Mouse (Mus musculus): ENCODE data around the gene Tex2. TPM values are rescaled to one million over a fixed set of nuclear protein-coding genes. Genes with fewer than 3 reads are reported as not detected.

Gene Tex2
- polyA plus RNA-seq, 1 experiment from 2014 or later = 7.4 TPM

DNA sequence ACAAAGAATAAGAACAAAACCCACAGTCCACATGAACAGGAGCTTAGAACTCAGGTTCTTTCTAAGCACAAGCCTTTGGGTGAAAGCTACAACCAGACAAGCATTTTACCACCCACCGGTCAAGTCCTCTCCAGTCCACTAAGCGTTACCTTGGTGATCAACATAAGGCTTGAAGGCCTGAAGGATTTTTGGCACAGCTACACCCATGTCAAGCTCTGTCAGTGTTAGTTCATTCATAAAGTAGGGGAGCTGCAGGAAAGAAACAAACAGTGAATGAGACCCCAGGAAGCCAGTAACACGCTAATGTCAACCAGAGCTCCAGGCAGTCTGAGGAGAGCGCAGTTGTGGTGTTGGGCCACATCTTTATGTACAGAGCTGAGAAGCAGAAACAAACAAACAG is 84.1 kb downstream of the Tex2 start:
- 83% methylated on average over 4 of the region's 4 CpGs for WGBS
- H3K9ac ChIP-seq (replicated peaks; ENCODE audit: low read length) = no peak overlapping the region
- H3K4me3 ChIP-seq (ENCODE audit: low read depth, low read length) = no peak overlapping the region
- no peaks in the 10 kb centered on the region; the same call in 1 of the 2 replicates for H3K9me3 ChIP-seq (replicated peaks; ENCODE audit: control insufficient read depth, low read length)
- H3K27me3 ChIP-seq (ENCODE audit: control insufficient read depth, insufficient read depth, low read length) = no peaks in the 10 kb centered on the region
- H3K36me3 ChIP-seq (replicated peaks; ENCODE audit: control insufficient read depth, insufficient read depth, low read depth, low read length) = no peaks in the 10 kb centered on the region
- H3K27ac ChIP-seq (replicated peaks; ENCODE audit: low read depth, low read length) = no peak overlapping the region
- no peak overlapping the region for H3K4me2 ChIP-seq (ENCODE audit: low read depth, low read length)
- ATAC-seq (replicated peaks; ENCODE audit: insufficient number of reproducible peaks, low FRiP score, low TSS enrichment, low read depth) (no peak), DNase-seq (ENCODE audit: low spot score) (no peak)
- no peaks in the 10 kb centered on the region for H3K4me1 ChIP-seq (ENCODE audit: control insufficient read depth, insufficient read depth, low read length)

DNA sequence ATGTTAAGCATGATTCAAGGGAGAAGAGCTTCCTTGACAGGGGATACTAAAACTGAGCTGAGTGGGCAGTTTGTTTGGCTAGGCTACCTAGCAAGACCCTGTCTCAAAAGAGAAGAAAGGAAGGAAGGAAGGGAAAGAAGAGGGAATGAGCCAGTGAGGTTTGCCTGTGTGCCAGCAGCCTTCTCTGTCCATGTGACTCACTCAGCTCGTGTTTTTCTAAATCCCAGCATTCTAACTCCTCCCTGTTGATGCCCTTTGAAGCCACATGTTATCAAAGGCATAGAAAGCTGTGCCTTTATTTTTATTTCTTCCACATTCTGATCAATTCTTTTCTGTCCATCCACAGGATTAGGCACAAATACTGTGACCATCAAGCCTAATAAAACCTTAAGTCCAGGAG is 85.3 kb downstream of the Tex2 start:
- no peak for ATAC-seq (replicated peaks; ENCODE audit: insufficient number of reproducible peaks, low FRiP score, low TSS enrichment, low read depth)
- H3K27me3 ChIP-seq (ENCODE audit: control insufficient read depth, insufficient read depth, low read length) = no peaks in the 10 kb centered on the region
- H3K4me1 ChIP-seq (ENCODE audit: control insufficient read depth, insufficient read depth, low read length) = no peaks in the 10 kb centered on the region
- H3K9me3 ChIP-seq (replicated peaks; ENCODE audit: control insufficient read depth, low read length) = no peaks in the 10 kb centered on the region; the same call in 1 of the 2 replicates
- 19% methylated on average over 1 of the region's 1 CpGs for WGBS
- H3K27ac ChIP-seq (replicated peaks; ENCODE audit: low read depth, low read length) = no peak overlapping the region
- no peak overlapping the region for H3K9ac ChIP-seq (replicated peaks; ENCODE audit: low read length)
- H3K4me2 ChIP-seq (ENCODE audit: low read depth, low read length) = no peak overlapping the region
- no peak overlapping the region for H3K4me3 ChIP-seq (ENCODE audit: low read depth, low read length)
- no peaks in the 10 kb centered on the region for H3K36me3 ChIP-seq (replicated peaks; ENCODE audit: control insufficient read depth, insufficient read depth, low read depth, low read length)
- DNase-seq (ENCODE audit: low spot score) = no peak

DNA sequence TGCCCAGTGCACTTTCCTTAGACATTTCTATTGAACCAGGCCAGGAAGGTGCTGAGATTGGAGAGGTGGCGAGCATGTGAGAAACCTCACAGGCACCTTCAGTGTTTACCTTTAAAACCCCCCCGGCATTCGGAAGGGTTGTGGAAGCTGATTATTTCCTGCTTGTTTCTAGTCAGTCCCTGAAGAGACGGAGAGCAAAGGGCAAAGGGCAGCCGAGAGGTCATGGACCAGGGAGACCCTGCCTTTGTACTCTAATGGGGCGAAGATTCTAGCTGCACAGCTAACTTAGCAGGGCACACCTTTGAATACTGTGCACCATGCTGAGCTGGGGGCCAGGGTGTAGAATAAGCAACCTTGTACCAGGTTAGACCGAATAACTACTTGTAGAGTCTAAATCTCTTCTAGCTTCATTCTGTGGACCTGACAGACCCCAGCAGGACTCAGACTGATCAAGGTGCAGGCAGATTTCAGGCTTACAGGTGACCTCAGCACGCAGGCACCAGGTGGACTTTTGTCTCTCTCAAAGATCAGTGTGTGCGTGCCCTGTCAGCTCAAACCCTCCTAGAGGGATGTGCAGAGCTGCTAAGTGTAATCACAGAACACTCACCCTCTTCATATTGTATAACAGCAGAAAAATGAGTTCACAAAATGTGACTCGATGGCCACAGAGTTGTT is 85.9 kb downstream of the Tex2 start:
- WGBS = 42% methylated on average over 10 of the region's 10 CpGs
- no peak for ATAC-seq (replicated peaks; ENCODE audit: insufficient number of reproducible peaks, low FRiP score, low TSS enrichment, low read depth)
- no peak overlapping the region for H3K27ac ChIP-seq (replicated peaks; ENCODE audit: low read depth, low read length)

DNA sequence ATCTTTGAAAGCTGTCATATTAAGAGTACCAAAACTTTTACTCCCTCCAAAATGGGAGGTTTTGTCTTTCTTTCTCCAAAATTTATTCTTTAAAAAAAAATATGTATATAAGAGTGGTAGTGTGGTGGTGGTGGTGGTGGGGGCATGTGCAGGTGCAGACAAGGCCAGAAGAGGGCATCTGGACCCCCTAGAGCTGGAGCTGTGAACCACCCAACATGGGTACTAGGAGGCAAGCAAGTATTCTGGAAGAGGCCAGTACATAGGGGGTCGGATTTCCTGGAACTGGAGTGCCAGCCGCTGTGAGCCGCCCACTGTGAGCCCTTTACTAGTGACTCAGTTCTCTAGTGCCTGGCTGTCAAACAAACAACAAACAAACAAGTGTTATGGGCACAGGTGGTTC is 90.7 kb downstream of the Tex2 start:
- H3K27me3 ChIP-seq (ENCODE audit: control insufficient read depth, insufficient read depth, low read length) = no peaks in the 10 kb centered on the region
- ATAC-seq (replicated peaks; ENCODE audit: insufficient number of reproducible peaks, low FRiP score, low TSS enrichment, low read depth) (no peak), DNase-seq (ENCODE audit: low spot score) (no peak)
- peaks cover 3% of the 10 kb centered on the region for H3K4me1 ChIP-seq (ENCODE audit: control insufficient read depth, insufficient read depth, low read length)
- WGBS = 42% methylated on average over 3 of the region's 3 CpGs
- no peak overlapping the region for H3K4me2 ChIP-seq (ENCODE audit: low read depth, low read length)
- H3K9me3 ChIP-seq (replicated peaks; ENCODE audit: control insufficient read depth, low read length) = no peaks in the 10 kb centered on the region; the same call in 1 of the 2 replicates
- no peak overlapping the region for H3K27ac ChIP-seq (replicated peaks; ENCODE audit: low read depth, low read length)
- no peak overlapping the region for H3K9ac ChIP-seq (replicated peaks; ENCODE audit: low read length)
- no peak overlapping the region for H3K4me3 ChIP-seq (ENCODE audit: low read depth, low read length)
- H3K36me3 ChIP-seq (replicated peaks; ENCODE audit: control insufficient read depth, insufficient read depth, low read depth, low read length) = no peaks in the 10 kb centered on the region

More for the DNA sequence above, 85.9 kb downstream of the Tex2 start:
- H3K36me3 ChIP-seq (replicated peaks; ENCODE audit: control insufficient read depth, insufficient read depth, low read depth, low read length) = no peaks in the 10 kb centered on the region
- no peaks in the 10 kb centered on the region for H3K4me1 ChIP-seq (ENCODE audit: control insufficient read depth, insufficient read depth, low read length)
- no peak overlapping the region for H3K4me3 ChIP-seq (ENCODE audit: low read depth, low read length)
- no peak overlapping the region for H3K4me2 ChIP-seq (ENCODE audit: low read depth, low read length)
- H3K9me3 ChIP-seq (replicated peaks; ENCODE audit: control insufficient read depth, low read length) = no peaks in the 10 kb centered on the region; the same call in 1 of the 2 replicates
- H3K9ac ChIP-seq (replicated peaks; ENCODE audit: low read length) = no peak overlapping the region
- no peak for DNase-seq (ENCODE audit: low spot score)
- no peaks in the 10 kb centered on the region for H3K27me3 ChIP-seq (ENCODE audit: control insufficient read depth, insufficient read depth, low read length)

DNA sequence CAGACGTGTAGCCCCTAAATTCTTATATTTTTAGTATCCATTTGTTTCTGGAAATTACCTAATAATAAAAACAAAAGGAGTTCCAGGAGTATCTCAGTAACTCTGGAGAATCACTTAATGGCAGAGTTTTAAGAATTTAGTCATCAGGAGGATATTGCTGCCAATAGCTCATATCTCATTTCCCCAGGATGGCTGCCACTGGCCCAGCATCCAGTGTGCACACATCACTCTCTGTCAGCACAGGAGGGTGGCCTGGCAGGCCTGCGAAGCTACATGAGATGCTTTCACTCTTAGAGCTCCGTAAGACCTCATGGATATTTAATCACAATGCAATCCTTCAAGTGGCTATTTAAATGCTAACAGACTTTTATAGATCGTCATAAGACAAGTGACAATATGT is 91.6 kb downstream of the Tex2 start:
- Histone ChIP-seq H3K36me3 (replicated peaks; ENCODE audit: control insufficient read depth, insufficient read depth, low read depth, low read length) (no peaks in the 10 kb centered on the region), H3K4me2 (ENCODE audit: low read depth, low read length) (no peak overlapping the region), H3K27me3 (ENCODE audit: control insufficient read depth, insufficient read depth, low read length) (no peaks in the 10 kb centered on the region), H3K9ac (replicated peaks; ENCODE audit: low read length) (no peak overlapping the region), H3K4me3 (ENCODE audit: low read depth, low read length) (no peak overlapping the region), H3K4me1 (ENCODE audit: control insufficient read depth, insufficient read depth, low read length) (peaks cover 3% of the 10 kb centered on the region), H3K27ac (replicated peaks; ENCODE audit: low read depth, low read length) (no peak overlapping the region), H3K9me3 (replicated peaks; ENCODE audit: control insufficient read depth, low read length) (no peaks in the 10 kb centered on the region)
- 62% methylated on average over 4 of the region's 4 CpGs for WGBS
- ATAC-seq (replicated peaks; ENCODE audit: insufficient number of reproducible peaks, low FRiP score, low TSS enrichment, low read depth) (no peak), DNase-seq (ENCODE audit: low spot score) (no peak)

DNA sequence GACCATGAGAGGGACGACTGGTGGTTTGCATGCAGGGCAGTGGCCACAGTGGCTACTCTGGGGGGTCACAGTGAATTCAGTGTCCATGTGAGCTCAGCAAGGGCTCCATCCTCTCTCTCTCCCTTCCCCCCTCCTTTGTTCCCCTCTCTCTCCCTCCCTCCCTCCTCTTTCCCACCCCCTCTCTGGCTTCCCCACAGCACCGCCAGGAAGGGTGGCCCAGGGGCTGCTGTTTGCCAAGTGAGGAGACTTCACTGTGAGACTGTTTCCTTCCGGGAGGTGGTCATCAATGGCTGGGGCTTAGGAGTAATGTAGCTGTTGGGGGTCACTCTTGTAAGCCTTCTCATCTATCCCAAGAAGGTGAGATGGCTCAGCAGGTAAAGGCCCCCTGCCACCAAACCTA is 92.8 kb downstream of the Tex2 start:
- Histone ChIP-seq H3K27me3 (ENCODE audit: control insufficient read depth, insufficient read depth, low read length) (no peaks in the 10 kb centered on the region), H3K9ac (replicated peaks; ENCODE audit: low read length) (no peak overlapping the region), H3K4me3 (ENCODE audit: low read depth, low read length) (no peak overlapping the region), H3K4me2 (ENCODE audit: low read depth, low read length) (no peak overlapping the region), H3K36me3 (replicated peaks; ENCODE audit: control insufficient read depth, insufficient read depth, low read depth, low read length) (no peaks in the 10 kb centered on the region), H3K9me3 (replicated peaks; ENCODE audit: control insufficient read depth, low read length) (no peaks in the 10 kb centered on the region), H3K4me1 (ENCODE audit: control insufficient read depth, insufficient read depth, low read length) (peaks cover 3% of the 10 kb centered on the region), H3K27ac (replicated peaks; ENCODE audit: low read depth, low read length) (no peak overlapping the region)
- WGBS = 23% methylated on average over 3 of the region's 3 CpGs
- DNase-seq (ENCODE audit: low spot score) = no peak
- no peak for ATAC-seq (replicated peaks; ENCODE audit: insufficient number of reproducible peaks, low FRiP score, low TSS enrichment, low read depth)

- no peak overlapping the region for H3K4me3 ChIP-seq (ENCODE audit: low read depth, low read length)
- 24% methylated on average over 4 of the region's 4 CpGs for whole genome bisulfite sequencing
- no peak overlapping the region for H3K27ac ChIP-seq (replicated peaks; ENCODE audit: low read depth, low read length)
- DNase-seq (ENCODE audit: low spot score) (no peak), ATAC-seq (replicated peaks; ENCODE audit: insufficient number of reproducible peaks, low FRiP score, low TSS enrichment, low read depth) (no peak)
- H3K27me3 ChIP-seq (ENCODE audit: control insufficient read depth, insufficient read depth, low read length) = no peaks in the 10 kb centered on the region
- H3K36me3 ChIP-seq (replicated peaks; ENCODE audit: control insufficient read depth, insufficient read depth, low read depth, low read length) = no peaks in the 10 kb centered on the region
- H3K4me1 ChIP-seq (ENCODE audit: control insufficient read depth, insufficient read depth, low read length) = peaks cover 3% of the 10 kb centered on the region
- no peaks in the 10 kb centered on the region for H3K9me3 ChIP-seq (replicated peaks; ENCODE audit: control insufficient read depth, low read length)
- H3K4me2 ChIP-seq (ENCODE audit: low read depth, low read length) = no peak overlapping the region
- H3K9ac ChIP-seq (replicated peaks; ENCODE audit: low read length) = no peak overlapping the region
Observed at GRCm38 (mm10) chr11:106519519-106519918, 93.7 kb downstream of the Tex2 start.

- Histone ChIP-seq H3K4me2 (ENCODE audit: low read depth, low read length) (no peak overlapping the region), H3K36me3 (replicated peaks; ENCODE audit: control insufficient read depth, insufficient read depth, low read depth, low read length) (no peaks in the 10 kb centered on the region), H3K9me3 (replicated peaks; ENCODE audit: control insufficient read depth, low read length) (no peaks in the 10 kb centered on the region), H3K4me3 (ENCODE audit: low read depth, low read length) (no peak overlapping the region), H3K27ac (replicated peaks; ENCODE audit: low read depth, low read length) (no peak overlapping the region), H3K4me1 (ENCODE audit: control insufficient read depth, insufficient read depth, low read length) (peaks cover 3% of the 10 kb centered on the region), H3K27me3 (ENCODE audit: control insufficient read depth, insufficient read depth, low read length) (no peaks in the 10 kb centered on the region), H3K9ac (replicated peaks; ENCODE audit: low read length) (no peak overlapping the region)
- DNase-seq (ENCODE audit: low spot score) (no peak), ATAC-seq (replicated peaks; ENCODE audit: insufficient number of reproducible peaks, low FRiP score, low TSS enrichment, low read depth) (no peak)
- 37% methylated on average over 4 of the region's 4 CpGs for WGBS
Observed at GRCm38 (mm10) chr11:106518391-106518790, 94.8 kb downstream of the Tex2 start.
